Mouse (Mus musculus) embryonic facial prominence, embryonic 13.5 days (tissue): ENCODE results near the gene Ggt5. TPM values are rescaled to one million over a fixed set of nuclear protein-coding genes. Genes with fewer than 3 reads are reported as not detected.

Experiments used
- ATAC-seq: fragments of 200-750 bp; cut with Nextera tagmentation; 2 replicates; pipeline ENCODE4 v1.8.0; 2017; ENCODE audit warnings: low read depth; ENCODE audit not compliant: insufficient number of reproducible peaks, insufficient read depth, low FRiP score, low TSS enrichment
- H3K27ac ChIP-seq: fragments of 300-500 bp; sonication (generic); 2 replicates; pipeline ENCODE4 v1.5.1; 2015; ENCODE audit warnings: moderate library complexity, mild to moderate bottlenecking, inconsistent platforms
- H3K27me3 ChIP-seq: fragments of 300-500 bp; sonication (generic); 2 replicates; pipeline ENCODE4 v1.6.1; 2015; ENCODE audit warnings: mild to moderate bottlenecking, inconsistent platforms
- H3K36me3 ChIP-seq: fragments of 300-500 bp; sonication (generic); 2 replicates; pipeline ENCODE4 v1.6.1; 2015; ENCODE audit warnings: mild to moderate bottlenecking, inconsistent platforms
- H3K4me1 ChIP-seq: fragments of 300-500 bp; sonication (generic); 2 replicates; pipeline ENCODE4 v1.6.1; 2015; ENCODE audit warnings: inconsistent platforms
- H3K4me2 ChIP-seq: fragments of 300-500 bp; sonication (generic); 2 replicates; pipeline ENCODE4 v1.6.1; 2015; ENCODE audit warnings: moderate library complexity, mild to moderate bottlenecking, inconsistent platforms
- H3K4me3 ChIP-seq: fragments of 300-500 bp; sonication (generic); 2 replicates; pipeline ENCODE4 v1.5.1; 2015; ENCODE audit warnings: mild to moderate bottlenecking, inconsistent platforms
- H3K9ac ChIP-seq: fragments of 300-500 bp; sonication (generic); 2 replicates; pipeline ENCODE4 v1.6.1; 2015; ENCODE audit warnings: mild to moderate bottlenecking, inconsistent platforms
- H3K9me3 ChIP-seq: fragments of 300-500 bp; sonication (generic); 2 replicates; pipeline ENCODE4 v1.6.1; 2016; ENCODE audit warnings: inconsistent platforms
- WGBS: fragments of 180-500 bp; shearing (Covaris S2); methylation state at CpG from one replicate; pipeline ENCODE4 v1.1.7; 2015; ENCODE audit warnings: mixed read lengths; 5-methylcytosine and 5-hydroxymethylcytosine counted together
- polyA plus RNA-seq: library from polyadenylated mRNA; unstranded; fragments of >200 nt; fragmentation: Nextera tagmentation; extraction: Ambion mirVana; gene quantifications from 2 replicates; pipeline ENCODE4 v1.2.1, GENCODE M21; 2015

Gene Ggt5
- polyA plus RNA-seq, 1 experiment from 2014 or later, result 0.96 TPM

DNA sequence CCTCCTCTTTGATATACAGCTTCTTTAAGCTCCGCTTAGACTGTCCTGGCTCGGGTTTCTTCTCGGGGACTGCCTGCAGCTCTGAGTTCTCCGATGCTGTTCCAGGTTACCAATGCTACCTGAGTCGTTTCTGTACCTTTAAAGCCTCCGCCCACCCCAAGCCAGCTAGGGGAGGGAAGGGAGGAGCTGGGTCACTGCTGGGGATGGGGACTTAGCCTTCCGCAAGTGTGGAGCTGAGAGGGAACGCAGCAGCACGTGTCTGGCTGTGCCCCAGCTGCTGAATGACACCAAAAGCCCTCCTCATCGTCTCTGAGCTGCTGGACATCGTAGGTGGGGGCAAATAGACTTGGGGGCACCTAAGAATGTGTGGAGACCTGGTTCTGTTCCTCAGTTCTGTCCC, 20.7 kb upstream of the Ggt5 start:
- Histone ChIP-seq H3K4me2 (no peak overlapping the region; the same call in 1 of the 2 replicates), H3K4me3 (no peak overlapping the region), H3K4me1 (0 out of 2 replicates have a peak, but pooled peaks cover 7% of the 10 kb centered on the region), H3K9me3 (0 out of 2 replicates have a peak, but pooled peaks cover 3% of the 10 kb centered on the region), H3K36me3 (no peaks in the 10 kb centered on the region), H3K9ac (no peak overlapping the region), H3K27ac (no peak overlapping the region), H3K27me3 (peaks cover 7% of the 10 kb centered on the region; the same call in 1 of the 2 replicates)
- no peak for ATAC-seq
- 5% methylated on average over 11 of the region's 11 CpGs for WGBS

DNA sequence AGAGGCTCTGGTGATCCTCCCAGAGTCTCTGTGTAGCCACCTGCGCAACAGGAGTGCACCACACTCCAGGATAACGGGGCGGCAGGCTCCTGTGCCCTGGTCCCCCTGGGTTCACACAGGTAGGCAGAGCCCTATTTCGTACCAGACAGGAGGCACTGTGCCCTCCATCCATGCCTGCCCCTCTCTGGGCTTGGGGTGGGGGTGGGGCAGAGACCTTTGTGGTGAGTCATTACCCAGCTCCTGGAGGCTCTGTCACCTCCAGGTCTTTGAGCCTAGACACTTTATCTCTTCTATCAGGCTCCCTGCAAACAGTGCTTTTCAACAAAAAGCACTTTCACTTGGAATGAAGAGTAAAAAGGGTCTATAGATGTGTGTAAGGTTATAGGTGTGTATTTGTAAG, 20.3 kb upstream of the Ggt5 start:
- WGBS, result 16% methylated on average over 4 of the region's 4 CpGs

GRCm38 (mm10) chr10:75570981-75571657, 18.0 kb upstream of the Ggt5 start:
- WGBS, result 26% methylated on average over 10 of the region's 10 CpGs
- H3K9ac ChIP-seq, result no peak overlapping the region
- no peak for ATAC-seq
- no peaks in the 10 kb centered on the region for H3K36me3 ChIP-seq
- H3K9me3 ChIP-seq, result 0 out of 2 replicates have a peak, but pooled peaks cover 3% of the 10 kb centered on the region
- peaks cover 7% of the 10 kb centered on the region; the same call in 1 of the 2 replicates for H3K27me3 ChIP-seq
- no peak overlapping the region for H3K27ac ChIP-seq
- 0 out of 2 replicates have a peak, but pooled peaks cover 7% of the 10 kb centered on the region for H3K4me1 ChIP-seq
- H3K4me2 ChIP-seq, result no peak overlapping the region
- no peak overlapping the region for H3K4me3 ChIP-seq

More for the DNA sequence above, 20.3 kb upstream of the Ggt5 start:
- no peak overlapping the region for H3K27ac ChIP-seq
- no peak overlapping the region; the same call in 1 of the 2 replicates for H3K4me2 ChIP-seq
- peaks cover 7% of the 10 kb centered on the region; the same call in 1 of the 2 replicates for H3K27me3 ChIP-seq
- H3K9ac ChIP-seq, result no peak overlapping the region
- H3K36me3 ChIP-seq, result no peaks in the 10 kb centered on the region
- H3K4me1 ChIP-seq, result 0 out of 2 replicates have a peak, but pooled peaks cover 7% of the 10 kb centered on the region
- ATAC-seq, result no peak
- 0 out of 2 replicates have a peak, but pooled peaks cover 3% of the 10 kb centered on the region for H3K9me3 ChIP-seq
- H3K4me3 ChIP-seq, result no peak overlapping the region

GRCm38 (mm10) chr10:75571937-75572336, 17.2 kb upstream of the Ggt5 start:
- peaks cover 7% of the 10 kb centered on the region; the same call in 1 of the 2 replicates for H3K27me3 ChIP-seq
- H3K9ac ChIP-seq, result no peak overlapping the region
- H3K36me3 ChIP-seq, result no peaks in the 10 kb centered on the region
- H3K4me1 ChIP-seq, result 0 out of 2 replicates have a peak, but pooled peaks cover 7% of the 10 kb centered on the region
- WGBS, result 39% methylated on average over 9 of the region's 9 CpGs
- H3K27ac ChIP-seq, result no peak overlapping the region
- no peak overlapping the region for H3K4me2 ChIP-seq
- no peak overlapping the region for H3K4me3 ChIP-seq
- no peak for ATAC-seq
- 0 out of 2 replicates have a peak, but pooled peaks cover under 1% of the 10 kb centered on the region for H3K9me3 ChIP-seq

DNA sequence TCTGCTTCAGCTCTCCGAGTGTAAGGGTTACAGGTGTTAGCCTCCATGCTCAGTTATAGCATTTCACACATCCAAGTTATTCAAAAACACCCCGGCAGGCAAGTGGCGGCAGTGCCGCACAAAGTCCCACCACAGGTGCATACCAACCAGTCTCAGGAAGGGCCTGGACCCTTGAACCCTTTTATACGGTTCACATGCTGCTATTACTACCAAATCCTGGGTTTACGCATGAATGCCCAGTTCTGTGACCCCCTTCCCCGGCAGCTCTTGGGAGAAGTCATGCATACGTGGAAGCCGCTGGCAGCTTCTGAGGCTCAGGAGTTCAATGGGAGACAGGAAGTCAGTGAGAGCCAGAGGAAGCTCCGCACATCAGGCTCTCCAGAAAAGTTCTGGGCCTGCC, 16.0 kb upstream of the Ggt5 start:
- Histone ChIP-seq H3K4me3 (no peak overlapping the region), H3K9me3 (no peaks in the 10 kb centered on the region), H3K4me1 (0 out of 2 replicates have a peak, but pooled peaks cover 7% of the 10 kb centered on the region), H3K27ac (no peak overlapping the region), H3K27me3 (peaks cover 7% of the 10 kb centered on the region; the same call in 1 of the 2 replicates), H3K4me2 (no peak overlapping the region), H3K9ac (no peak overlapping the region), H3K36me3 (no peaks in the 10 kb centered on the region)
- 61% methylated on average over 10 of the region's 10 CpGs for WGBS
- no peak for ATAC-seq

GRCm38 (mm10) chr10:75573965-75574364, 15.2 kb upstream of the Ggt5 start:
- Histone ChIP-seq H3K27me3 (no peaks in the 10 kb centered on the region), H3K27ac (no peak overlapping the region), H3K9ac (no peak overlapping the region), H3K36me3 (no peaks in the 10 kb centered on the region), H3K4me1 (no peaks in the 10 kb centered on the region), H3K9me3 (no peaks in the 10 kb centered on the region), H3K4me3 (no peak overlapping the region), H3K4me2 (no peak overlapping the region)
- 89% methylated on average over 9 of the region's 9 CpGs for WGBS
- no peak for ATAC-seq

GRCm38 (mm10) chr10:75579129-75579528, 10.0 kb upstream of the Ggt5 start:
- Histone ChIP-seq H3K4me2 (no peak overlapping the region), H3K9ac (no peak overlapping the region), H3K36me3 (no peaks in the 10 kb centered on the region), H3K9me3 (no peaks in the 10 kb centered on the region), H3K27ac (no peak overlapping the region), H3K4me3 (no peak overlapping the region), H3K27me3 (no peaks in the 10 kb centered on the region), H3K4me1 (no peaks in the 10 kb centered on the region)
- 87% methylated on average over 6 of the region's 6 CpGs for WGBS
- no peak for ATAC-seq

GRCm38 (mm10) chr10:75585876-75586552, 3.1 kb upstream of the Ggt5 start:
- Histone ChIP-seq H3K9ac (peak overlapping the region; percentile 57), H3K27ac (no peak overlapping the region), H3K4me1 (peaks cover 17% of the 10 kb centered on the region), H3K27me3 (no peaks in the 10 kb centered on the region), H3K36me3 (no peaks in the 10 kb centered on the region), H3K4me2 (peak overlapping the region; percentile 55), H3K9me3 (no peaks in the 10 kb centered on the region), H3K4me3 (peak overlapping the region; percentile 22)
- WGBS, result 17% methylated on average over 20 of the region's 20 CpGs
- peak; percentile 45; the same call in 1 of the 2 replicates for ATAC-seq

- Histone ChIP-seq H3K27ac (no peak overlapping the region; the same call in 1 of the 2 replicates), H3K36me3 (no peaks in the 10 kb centered on the region), H3K4me1 (peaks cover 17% of the 10 kb centered on the region), H3K27me3 (no peaks in the 10 kb centered on the region), H3K9ac (no peak overlapping the region), H3K4me2 (peak overlapping the region; percentile 55; the same call in 1 of the 2 replicates), H3K4me3 (no peak overlapping the region), H3K9me3 (no peaks in the 10 kb centered on the region)
- WGBS, result 83% methylated on average over 1 of the region's 1 CpGs
- ATAC-seq, result no peak
Observed at GRCm38 (mm10) chr10:75586553-75586879, 2.6 kb upstream of the Ggt5 start.

- H3K9me3 ChIP-seq, result no peaks in the 10 kb centered on the region
Observed at GRCm38 (mm10) chr10:75587781-75588180, 1.4 kb upstream of the Ggt5 start.

DNA sequence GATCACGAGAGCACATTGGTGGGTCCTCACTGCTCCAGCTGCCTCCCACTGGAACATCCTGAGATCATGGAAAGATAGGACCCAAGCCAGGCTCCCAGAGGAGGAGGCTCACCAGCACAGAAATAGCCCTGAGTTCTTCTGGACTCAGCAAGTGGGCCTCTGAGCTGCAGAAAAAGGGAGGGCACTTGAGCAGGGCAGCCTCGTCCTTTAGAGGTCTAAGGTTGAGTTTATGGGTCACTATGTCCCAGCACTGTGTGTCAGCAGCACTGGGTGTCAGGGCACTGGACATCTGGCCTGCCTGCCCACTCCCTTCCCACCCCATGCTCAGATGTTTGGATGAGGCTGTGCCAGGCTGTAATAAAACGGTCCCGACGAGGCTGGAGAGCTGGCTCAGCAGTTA, 804 bp upstream of the Ggt5 start:
- WGBS, result 80% methylated on average over 5 of the region's 5 CpGs
- no peaks in the 10 kb centered on the region for H3K36me3 ChIP-seq
- peaks cover 17% of the 10 kb centered on the region for H3K4me1 ChIP-seq
- H3K27me3 ChIP-seq, result no peaks in the 10 kb centered on the region
- H3K4me2 ChIP-seq, result no peak overlapping the region
- H3K4me3 ChIP-seq, result no peak overlapping the region
- ATAC-seq, result no peak
- no peak overlapping the region for H3K9ac ChIP-seq
- no peak overlapping the region for H3K27ac ChIP-seq
- no peaks in the 10 kb centered on the region for H3K9me3 ChIP-seq

More at GRCm38 (mm10) chr10:75587781-75588180, 1.4 kb upstream of the Ggt5 start:
- Histone ChIP-seq H3K4me2 (no peak overlapping the region), H3K36me3 (no peaks in the 10 kb centered on the region), H3K9ac (no peak overlapping the region), H3K27me3 (no peaks in the 10 kb centered on the region), H3K4me1 (peaks cover 17% of the 10 kb centered on the region), H3K27ac (no peak overlapping the region), H3K4me3 (no peak overlapping the region)
- 95% methylated on average over 4 of the region's 4 CpGs for WGBS
- no peak for ATAC-seq
